Mouse (Mus musculus) layer of hippocampus, postnatal 10 days (tissue): ENCODE results near the gene Tecpr1. TPM values are rescaled to one million over a fixed set of nuclear protein-coding genes. Genes with fewer than 3 reads are reported as not detected.

Source experiments
- DNase-seq, 2 experiments: peaks; one replicate each; pipeline ENCODE4 v3.0.0; 2021; ENCODE audit warnings: low spot score in 2 of 2
- long read RNA-seq: library from polyadenylated mRNA; stranded (forward); transcript quantifications from one replicate; pipeline ENCODE4 v2.0.0, GENCODE M21; 2023
- total RNA-seq, 2 experiments: library from RNA; stranded (reverse); gene quantifications; 2 replicates each; pipeline ENCODE4 v1.2.3; 2021

Tecpr1 gene
- total RNA-seq = 10 to 100 TPM; 85.3 to 99.4 TPM
- long read RNA-seq, full-length matches to known transcripts = 24 of 55 reads
- long read RNA-seq, partial matches to known transcripts = 16 of 55 reads
- long read RNA-seq, other reads (novel, unspliced or antisense) = 15 of 55 reads

- DNase-seq = peak; percentile 90 to 95
Measured at GRCm38 (mm10) chr5:144223503-144223862, at the start of gene Tecpr1. Gene Tecpr1 (minus strand): TSS chr5:144223615.

GRCm38 (mm10) chr5:144271772-144272171 lies 48.4 kb upstream of the Tecpr1 start:
- no peak for DNase-seq

GRCm38 (mm10) chr5:144271118-144271517 lies 47.7 kb upstream of the Tecpr1 start:
- no peak for DNase-seq

GRCm38 (mm10) chr5:144270420-144270819 lies 47.0 kb upstream of the Tecpr1 start:
- no peak for DNase-seq

GRCm38 (mm10) chr5:144269926-144270325 lies 46.5 kb upstream of the Tecpr1 start:
- no peak for DNase-seq

- DNase-seq = peak; percentile 59 to 60
Measured at GRCm38 (mm10) chr5:144267535-144268241, 44.3 kb upstream of the Tecpr1 start.

GRCm38 (mm10) chr5:144263496-144263895 lies 40.1 kb upstream of the Tecpr1 start:
- no peak for DNase-seq

- DNase-seq = no peak
Measured at GRCm38 (mm10) chr5:144263082-144263481, 39.7 kb upstream of the Tecpr1 start.

GRCm38 (mm10) chr5:144261829-144262228 lies 38.4 kb upstream of the Tecpr1 start:
- DNase-seq = no peak

GRCm38 (mm10) chr5:144261309-144261708 lies 37.9 kb upstream of the Tecpr1 start:
- no peak for DNase-seq

GRCm38 (mm10) chr5:144260464-144260863 lies 37.0 kb upstream of the Tecpr1 start:
- DNase-seq = no peak

- no peak for DNase-seq
Measured at GRCm38 (mm10) chr5:144259228-144259627, 35.8 kb upstream of the Tecpr1 start.

- DNase-seq = no peak
Measured at GRCm38 (mm10) chr5:144258687-144259086, 35.3 kb upstream of the Tecpr1 start.

GRCm38 (mm10) chr5:144258131-144258611 lies 34.8 kb upstream of the Tecpr1 start:
- DNase-seq = peak in 1 of 2 experiments; percentile 37

- no peak for DNase-seq
Measured at GRCm38 (mm10) chr5:144257451-144258110, 34.2 kb upstream of the Tecpr1 start.

- no peak for DNase-seq
Measured at GRCm38 (mm10) chr5:144256888-144257287, 33.5 kb upstream of the Tecpr1 start.

- DNase-seq = no peak
Measured at GRCm38 (mm10) chr5:144256541-144256870, 33.1 kb upstream of the Tecpr1 start.

- peak; percentile 53 to 54 for DNase-seq
Measured at GRCm38 (mm10) chr5:144255632-144256540, 32.5 kb upstream of the Tecpr1 start.

- DNase-seq = peak; percentile 73 to 81
Measured at GRCm38 (mm10) chr5:144254811-144255631, 31.6 kb upstream of the Tecpr1 start.

GRCm38 (mm10) chr5:144254122-144254810 lies 30.9 kb upstream of the Tecpr1 start:
- no peak for DNase-seq
